Mouse (Mus musculus): ENCODE results near the gene Col1a2. TPM values are rescaled to one million over a fixed set of nuclear protein-coding genes. Genes with fewer than 3 reads are reported as not detected.

Gene Col1a2
- polyA plus RNA-seq, 1 experiment from 2014 or later: 463 TPM

GRCm38 (mm10) chr6:4579620-4580019 lies 75.0 kb downstream of the Col1a2 start:
- 0 out of 2 replicates have a peak, but pooled peaks cover 3% of the 10 kb centered on the region for H3K27me3 ChIP-seq (replicated peaks; ENCODE audit: control insufficient read depth, insufficient read depth, low read length)
- no peaks in the 10 kb centered on the region for H3K9me3 ChIP-seq (ENCODE audit: control insufficient read depth, low read length)
- 52% methylated on average over 5 of the region's 5 CpGs for WGBS
- no peak overlapping the region for H3K9ac ChIP-seq (ENCODE audit: low read length)
- H3K4me2 ChIP-seq (ENCODE audit: low read length): no peak overlapping the region
- DNase-seq (ENCODE audit: low spot score) (no peak), ATAC-seq (replicated peaks; ENCODE audit: low FRiP score, low TSS enrichment, low read depth) (no peak)
- no peaks in the 10 kb centered on the region for H3K36me3 ChIP-seq (ENCODE audit: control insufficient read depth, insufficient read depth, low read length)
- no peak overlapping the region for H3K27ac ChIP-seq (ENCODE audit: low read depth)
- H3K4me3 ChIP-seq (ENCODE audit: low read depth, low read length): no peak overlapping the region
- no peaks in the 10 kb centered on the region; the same call in 1 of the 2 replicates for H3K4me1 ChIP-seq (replicated peaks; ENCODE audit: control insufficient read depth, insufficient read depth, low read length)

- Histone ChIP-seq H3K4me2 (ENCODE audit: low read length) (no peak overlapping the region), H3K4me3 (ENCODE audit: low read depth, low read length) (no peak overlapping the region), H3K27me3 (replicated peaks; ENCODE audit: control insufficient read depth, insufficient read depth, low read length) (0 out of 2 replicates have a peak, but pooled peaks cover 3% of the 10 kb centered on the region), H3K9me3 (ENCODE audit: control insufficient read depth, low read length) (no peaks in the 10 kb centered on the region), H3K9ac (ENCODE audit: low read length) (no peak overlapping the region), H3K4me1 (replicated peaks; ENCODE audit: control insufficient read depth, insufficient read depth, low read length) (no peaks in the 10 kb centered on the region; the same call in 1 of the 2 replicates), H3K36me3 (ENCODE audit: control insufficient read depth, insufficient read depth, low read length) (no peaks in the 10 kb centered on the region), H3K27ac (ENCODE audit: low read depth) (no peak overlapping the region)
- no peak for ATAC-seq (replicated peaks; ENCODE audit: low FRiP score, low TSS enrichment, low read depth)
- DNase-seq (ENCODE audit: low spot score): no peak
- WGBS: 42% methylated on average over 6 of the region's 6 CpGs
Measured at GRCm38 (mm10) chr6:4583485-4583884, 78.9 kb downstream of the Col1a2 start.

- no peak overlapping the region for H3K9ac ChIP-seq (ENCODE audit: low read length)
- H3K9me3 ChIP-seq (ENCODE audit: control insufficient read depth, low read length): no peaks in the 10 kb centered on the region
- no peaks in the 10 kb centered on the region for H3K27me3 ChIP-seq (replicated peaks; ENCODE audit: control insufficient read depth, insufficient read depth, low read length)
- no peaks in the 10 kb centered on the region for H3K36me3 ChIP-seq (ENCODE audit: control insufficient read depth, insufficient read depth, low read length)
- ATAC-seq (replicated peaks; ENCODE audit: low FRiP score, low TSS enrichment, low read depth) (no peak), DNase-seq (ENCODE audit: low spot score) (no peak)
- H3K27ac ChIP-seq (ENCODE audit: low read depth): no peak overlapping the region
- WGBS: 82% methylated on average over 4 of the region's 4 CpGs
- H3K4me2 ChIP-seq (ENCODE audit: low read length): no peak overlapping the region
- no peaks in the 10 kb centered on the region; the same call in 1 of the 2 replicates for H3K4me1 ChIP-seq (replicated peaks; ENCODE audit: control insufficient read depth, insufficient read depth, low read length)
- H3K4me3 ChIP-seq (ENCODE audit: low read depth, low read length): no peak overlapping the region
Measured at GRCm38 (mm10) chr6:4587946-4588345, 83.3 kb downstream of the Col1a2 start.

DNA sequence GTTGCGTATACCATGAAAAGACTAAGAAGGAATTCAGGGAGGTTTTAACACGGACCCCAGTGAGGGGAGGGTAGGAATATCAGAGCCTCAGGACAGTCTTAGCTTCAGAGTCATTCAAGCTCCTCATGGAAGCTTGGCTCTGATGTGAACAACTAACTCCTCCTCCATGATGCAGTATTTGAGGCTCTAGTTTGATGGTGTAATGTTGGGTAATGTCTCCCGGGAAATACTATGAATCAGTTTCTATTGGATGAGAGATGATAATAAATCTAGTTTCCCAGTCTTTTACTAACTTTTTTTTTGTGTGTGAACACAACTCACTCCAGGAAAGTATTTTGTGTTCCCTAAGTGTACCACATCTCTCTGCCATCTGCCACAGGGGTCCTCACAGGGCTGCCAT lies 84.1 kb downstream of the Col1a2 start:
- Histone ChIP-seq H3K27me3 (replicated peaks; ENCODE audit: control insufficient read depth, insufficient read depth, low read length) (no peaks in the 10 kb centered on the region), H3K27ac (ENCODE audit: low read depth) (no peak overlapping the region), H3K9ac (ENCODE audit: low read length) (no peak overlapping the region), H3K9me3 (ENCODE audit: control insufficient read depth, low read length) (no peaks in the 10 kb centered on the region), H3K4me3 (ENCODE audit: low read depth, low read length) (no peak overlapping the region), H3K4me1 (replicated peaks; ENCODE audit: control insufficient read depth, insufficient read depth, low read length) (no peaks in the 10 kb centered on the region), H3K4me2 (ENCODE audit: low read length) (no peak overlapping the region), H3K36me3 (ENCODE audit: control insufficient read depth, insufficient read depth, low read length) (no peaks in the 10 kb centered on the region)
- WGBS: 94% methylated on average over 3 of the region's 3 CpGs
- ATAC-seq (replicated peaks; ENCODE audit: low FRiP score, low TSS enrichment, low read depth) (no peak), DNase-seq (ENCODE audit: low spot score) (no peak)

- Histone ChIP-seq H3K4me2 (ENCODE audit: low read length) (no peak overlapping the region), H3K9me3 (ENCODE audit: control insufficient read depth, low read length) (no peaks in the 10 kb centered on the region), H3K36me3 (ENCODE audit: control insufficient read depth, insufficient read depth, low read length) (no peaks in the 10 kb centered on the region), H3K27me3 (replicated peaks; ENCODE audit: control insufficient read depth, insufficient read depth, low read length) (no peaks in the 10 kb centered on the region), H3K9ac (ENCODE audit: low read length) (no peak overlapping the region), H3K4me3 (ENCODE audit: low read depth, low read length) (no peak overlapping the region), H3K4me1 (replicated peaks; ENCODE audit: control insufficient read depth, insufficient read depth, low read length) (no peaks in the 10 kb centered on the region), H3K27ac (ENCODE audit: low read depth) (no peak overlapping the region)
- DNase-seq (ENCODE audit: low spot score): no peak
- ATAC-seq (replicated peaks; ENCODE audit: low FRiP score, low TSS enrichment, low read depth): no peak
- 74% methylated on average over 8 of the region's 8 CpGs for WGBS
Measured at GRCm38 (mm10) chr6:4590089-4590488, 85.5 kb downstream of the Col1a2 start.

Other genes with a start within 250 kb of the Col1a2 start
- 31.4 and 34.1 TPM in 2 replicates for gene Casd1, start 96.0 kb downstream of the Col1a2 start, polyA plus RNA-seq (2014; fragmentation: Nextera tagmentation; extraction: Ambion mirVana)
- gene Sgce, start 242.4 kb downstream of the Col1a2 start, polyA plus RNA-seq (2014; fragmentation: Nextera tagmentation; extraction: Ambion mirVana): 42.2 and 53.0 TPM in 2 replicates
- 5.9 and 6.6 TPM in 2 replicates for gene Peg10, start 242.5 kb downstream of the Col1a2 start, polyA plus RNA-seq (2014; fragmentation: Nextera tagmentation; extraction: Ambion mirVana)

All from intestine, embryonic 14.5 days (tissue).